Mouse (Mus musculus) E14TG2a.4 (cell line): ENCODE results near the gene Hagh.

Experiments used
- H3K27me3 ChIP-seq: 2 replicates; pipeline ENCODE4 v1.6.1; 2014; ENCODE audit warnings: low read length, control low read depth; ENCODE audit not compliant: insufficient read depth
- H3K36me3 ChIP-seq: 2 replicates; pipeline ENCODE4 v1.6.1; 2014; ENCODE audit warnings: low read length, control low read depth; ENCODE audit not compliant: insufficient read depth
- H3K4me1 ChIP-seq: replicated peaks from 2 replicates; pipeline ENCODE4 v1.6.1; 2014; ENCODE audit warnings: low read depth, low read length, control low read depth
- H3K4me3 ChIP-seq: replicated peaks from 2 replicates; pipeline ENCODE4 v1.5.1; 2014; ENCODE audit warnings: mild to moderate bottlenecking, low read length
- H3K9me3 ChIP-seq: 2 replicates; pipeline ENCODE4 v1.6.1; 2014; ENCODE audit warnings: low read length, control low read depth
- CTCF ChIP-seq: conservative IDR thresholded peaks from 2 replicates; pipeline ENCODE4 v1.5.1; 2014; ENCODE audit warnings: low read length
- NANOG ChIP-seq: IDR thresholded peaks from 2 replicates; pipeline ENCODE4 v1.6.1; 2014; ENCODE audit warnings: borderline replicate concordance, low read length, mixed read lengths
- POU5F1 ChIP-seq: IDR thresholded peaks from 2 replicates; pipeline ENCODE4 v1.6.1; 2014; ENCODE audit warnings: low read length, borderline replicate concordance

The Hagh gene

DNA sequence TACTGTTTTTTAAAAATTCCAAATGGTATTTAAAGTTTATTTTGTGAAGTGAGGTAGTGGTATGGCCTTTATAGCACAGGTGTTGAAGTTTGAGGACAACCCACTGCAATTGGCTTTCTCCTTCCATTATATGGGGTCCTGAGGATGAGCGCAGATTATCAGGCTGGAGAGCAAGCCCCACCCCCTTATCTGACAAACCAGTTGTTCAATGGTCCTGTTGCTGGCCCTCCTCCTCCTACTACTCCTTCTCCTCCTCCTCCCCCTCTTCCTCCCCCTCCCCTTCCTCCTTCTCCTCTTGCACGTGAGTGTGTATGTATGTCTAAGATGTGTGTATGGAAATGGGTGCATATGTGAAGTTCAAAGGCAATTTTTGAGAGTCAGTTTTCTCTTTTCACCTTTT lies 27.7 kb upstream of the Hagh start:
- no peak for TF ChIP-seq POU5F1
- no peak for TF ChIP-seq CTCF
- TF ChIP-seq NANOG, result no peak

DNA sequence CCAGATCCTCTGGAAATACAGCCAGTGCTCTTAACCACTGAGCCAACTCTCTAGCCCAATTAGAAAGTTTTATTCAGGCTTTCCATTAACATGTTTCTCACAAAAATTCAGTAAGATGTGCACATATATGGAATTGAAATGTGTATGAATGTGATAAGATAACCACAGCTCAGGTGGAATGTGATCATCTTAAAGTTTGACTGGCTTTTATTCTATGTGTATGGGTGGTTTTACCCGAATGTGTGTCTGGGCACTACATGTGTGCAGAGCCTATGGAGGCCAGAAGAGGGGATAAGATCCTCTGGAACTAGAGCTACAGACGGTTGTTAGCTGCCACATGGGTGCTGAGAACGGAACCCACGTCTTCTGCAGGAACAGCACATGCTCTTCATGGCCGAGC lies 24.7 kb upstream of the Hagh start:
- Histone ChIP-seq H3K4me3 (no peak overlapping the region), H3K27me3 (no peaks in the 10 kb centered on the region), H3K4me1 (peaks cover 13% of the 10 kb centered on the region), H3K36me3 (no peaks in the 10 kb centered on the region), H3K9me3 (no peaks in the 10 kb centered on the region)
- no peak for TF ChIP-seq POU5F1
- TF ChIP-seq CTCF, result no peak
- no peak for TF ChIP-seq NANOG

More for the DNA sequence above, 27.7 kb upstream of the Hagh start:
- no peaks in the 10 kb centered on the region for H3K36me3 ChIP-seq
- H3K9me3 ChIP-seq, result no peaks in the 10 kb centered on the region
- H3K4me1 ChIP-seq, result peaks cover 14% of the 10 kb centered on the region
- H3K4me3 ChIP-seq, result no peak overlapping the region
- no peaks in the 10 kb centered on the region for H3K27me3 ChIP-seq

DNA sequence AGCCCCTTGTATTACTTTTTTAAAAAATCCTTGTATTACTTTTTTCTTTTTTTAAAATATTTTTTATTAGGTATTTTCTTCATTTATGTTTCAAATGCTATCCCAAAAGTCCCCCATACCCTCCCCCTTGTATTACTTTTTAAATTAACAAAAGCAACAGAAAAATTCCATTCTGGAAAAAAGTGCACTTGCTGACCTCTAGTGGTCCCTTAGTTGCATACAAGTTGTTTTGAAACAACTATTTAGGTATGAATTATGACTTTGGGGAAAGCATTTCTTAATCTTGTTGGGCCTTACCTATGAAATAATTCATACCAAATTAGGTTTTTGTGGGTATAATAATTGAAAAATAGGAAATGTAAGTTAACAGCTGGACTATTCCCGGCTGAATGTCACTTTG lies 22.4 kb upstream of the Hagh start:
- Histone ChIP-seq H3K27me3 (no peaks in the 10 kb centered on the region), H3K4me1 (0 out of 2 replicates have a peak, but pooled peaks cover 3% of the 10 kb centered on the region), H3K36me3 (no peaks in the 10 kb centered on the region)

DNA sequence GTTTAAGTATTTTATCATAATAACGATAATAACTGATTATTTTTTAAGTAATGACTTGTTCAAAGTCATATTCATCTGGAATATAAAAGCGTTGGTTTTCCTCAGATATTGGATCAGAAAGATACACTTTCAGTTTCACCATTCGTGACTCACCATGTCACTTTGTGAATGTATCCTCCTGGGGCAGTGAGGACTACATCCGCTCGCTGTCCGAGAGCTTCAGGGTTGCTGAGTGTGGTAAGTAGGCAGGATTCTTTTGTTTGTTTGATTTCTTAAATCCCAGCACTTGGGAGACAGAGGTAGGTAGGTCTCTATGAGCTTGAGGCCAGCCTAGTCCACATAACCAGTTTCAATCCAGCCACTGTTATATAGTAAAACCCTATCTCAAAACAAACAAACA lies 21.8 kb upstream of the Hagh start:
- Histone ChIP-seq H3K27me3 (no peaks in the 10 kb centered on the region), H3K36me3 (no peaks in the 10 kb centered on the region), H3K9me3 (no peaks in the 10 kb centered on the region), H3K4me1 (0 out of 2 replicates have a peak, but pooled peaks cover 2% of the 10 kb centered on the region), H3K4me3 (no peak overlapping the region)
- no peak for TF ChIP-seq NANOG
- TF ChIP-seq POU5F1, result no peak
- no peak for TF ChIP-seq CTCF

More for the DNA sequence above, 22.4 kb upstream of the Hagh start:
- Histone ChIP-seq H3K4me3 (no peak overlapping the region), H3K9me3 (no peaks in the 10 kb centered on the region)
- no peak for TF ChIP-seq CTCF
- no peak for TF ChIP-seq POU5F1
- no peak for TF ChIP-seq NANOG

DNA sequence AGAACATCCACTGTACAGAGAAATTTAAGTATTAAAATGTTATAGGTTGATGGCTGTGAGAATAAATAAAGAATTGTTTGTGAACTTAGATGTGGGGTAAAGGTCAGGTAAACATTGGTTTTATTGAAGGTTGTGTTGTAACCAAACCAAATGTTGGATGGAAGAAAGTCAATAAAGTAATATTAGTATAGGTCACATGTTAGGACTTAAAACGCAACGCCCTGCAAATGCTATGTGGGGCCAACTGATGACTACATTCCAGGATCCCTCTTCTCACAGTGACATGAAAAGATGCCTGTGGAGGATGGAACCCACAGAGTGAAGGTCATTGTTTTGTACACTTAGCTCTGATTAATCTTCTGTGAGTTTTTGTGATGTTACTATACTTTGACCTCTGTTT lies 20.5 kb upstream of the Hagh start:
- Histone ChIP-seq H3K27me3 (no peaks in the 10 kb centered on the region), H3K4me3 (no peak overlapping the region), H3K36me3 (no peaks in the 10 kb centered on the region), H3K4me1 (no peaks in the 10 kb centered on the region), H3K9me3 (no peaks in the 10 kb centered on the region)
- TF ChIP-seq NANOG (no peak), CTCF (no peak)

DNA sequence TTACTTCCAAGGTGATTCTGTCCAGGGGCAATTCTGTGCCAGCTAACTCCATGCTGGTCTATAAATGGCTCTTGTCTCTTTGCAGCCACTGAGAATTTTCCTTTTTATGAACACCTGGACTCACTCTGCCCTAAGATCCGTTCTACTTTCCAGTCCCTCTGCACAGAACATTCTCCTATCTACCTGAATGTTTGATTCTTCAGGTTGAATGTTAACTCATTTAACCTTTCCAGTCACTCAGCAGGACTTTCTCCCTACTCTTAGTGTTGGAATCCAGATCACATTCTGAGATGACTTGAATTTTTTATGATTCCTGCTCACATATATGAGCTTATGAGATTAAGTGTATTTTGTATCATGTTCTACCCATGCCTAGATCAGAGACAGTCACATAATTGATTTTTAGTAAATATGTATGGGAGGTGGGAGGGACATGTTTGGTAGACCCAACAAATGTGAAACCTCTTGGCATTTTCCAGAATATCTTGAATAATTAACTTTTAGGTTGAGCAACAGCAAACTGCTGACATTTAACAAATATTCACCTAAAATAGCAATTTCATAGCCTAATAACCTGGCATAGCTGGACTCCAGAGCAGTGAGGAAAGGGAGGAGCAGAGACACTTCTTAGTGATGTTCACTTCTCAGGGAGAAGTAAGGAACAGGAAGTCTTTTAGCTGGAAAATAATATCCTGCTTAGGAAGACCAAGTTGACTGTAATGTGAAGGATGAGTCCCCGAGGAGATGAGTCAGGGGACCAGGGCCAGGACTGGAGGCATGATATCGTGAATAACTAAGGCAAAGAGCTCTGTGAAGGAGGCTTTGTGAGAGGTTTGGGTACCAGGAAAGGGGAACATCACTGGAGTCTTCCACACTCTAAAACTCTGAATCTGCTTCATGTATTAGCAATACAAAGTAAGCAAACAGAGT lies 18.3 kb upstream of the Hagh start:
- Histone ChIP-seq H3K4me1 (no peaks in the 10 kb centered on the region), H3K27me3 (no peaks in the 10 kb centered on the region), H3K4me3 (no peak overlapping the region), H3K9me3 (no peaks in the 10 kb centered on the region), H3K36me3 (no peaks in the 10 kb centered on the region)
- TF ChIP-seq POU5F1 (no peak), NANOG (no peak), CTCF (no peak)

DNA sequence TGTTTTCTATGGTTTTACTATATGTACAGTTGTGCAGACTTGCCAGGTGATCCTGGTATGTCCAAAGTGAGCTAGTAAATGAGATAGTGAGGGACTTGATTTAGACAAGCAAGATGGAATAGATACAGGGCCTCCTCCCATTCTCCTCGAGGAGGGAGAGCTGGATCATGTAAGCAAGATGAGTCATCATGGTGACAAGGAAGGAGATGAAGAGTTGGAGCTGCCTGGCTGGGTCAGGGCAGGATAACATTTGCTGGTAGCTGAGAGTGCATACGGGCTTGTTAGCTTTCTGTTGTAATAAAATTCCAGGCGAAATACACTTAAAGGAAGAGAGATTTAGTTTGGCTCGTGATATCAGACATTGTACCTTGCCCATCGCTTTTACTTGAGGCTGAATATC lies 398 bp downstream of the Hagh start:
- peaks cover 4% of the 10 kb centered on the region; the same call in 1 of the 2 replicates for H3K27me3 ChIP-seq
- H3K36me3 ChIP-seq, result no peaks in the 10 kb centered on the region
- peaks cover 14% of the 10 kb centered on the region for H3K4me1 ChIP-seq
- H3K4me3 ChIP-seq, result no peak overlapping the region
- no peaks in the 10 kb centered on the region for H3K9me3 ChIP-seq
- TF ChIP-seq CTCF, result no peak
- TF ChIP-seq NANOG, result no peak
- no peak for TF ChIP-seq POU5F1

DNA sequence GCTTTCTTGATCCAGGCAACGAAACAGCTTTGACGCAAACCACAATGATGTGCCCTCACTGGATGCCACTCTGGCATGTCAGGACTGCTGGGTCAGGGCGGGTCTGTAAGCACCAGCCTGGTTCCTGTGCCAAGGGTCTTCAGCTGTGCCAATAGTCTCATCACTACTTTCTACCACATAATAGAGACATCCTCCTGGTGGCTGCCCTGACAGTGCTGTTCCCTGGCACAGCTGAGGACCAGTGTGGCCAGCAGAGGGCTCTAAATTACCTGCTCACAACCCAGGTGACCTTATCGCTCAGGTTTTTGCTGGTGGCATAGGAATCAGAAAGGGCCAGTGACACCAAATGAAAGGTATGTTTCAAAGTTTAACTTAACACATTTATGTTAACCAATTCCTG lies 1.2 kb downstream of the Hagh start:
- no peak for TF ChIP-seq NANOG
- TF ChIP-seq POU5F1, result no peak
- TF ChIP-seq CTCF, result 0 out of 2 replicates have a peak, but pooled peaks have one; percentile 5
- no peaks in the 10 kb centered on the region for H3K36me3 ChIP-seq
- H3K4me1 ChIP-seq, result peaks cover 15% of the 10 kb centered on the region
- no peaks in the 10 kb centered on the region for H3K9me3 ChIP-seq
- H3K4me3 ChIP-seq, result no peak overlapping the region
- H3K27me3 ChIP-seq, result peaks cover 4% of the 10 kb centered on the region; the same call in 1 of the 2 replicates

DNA sequence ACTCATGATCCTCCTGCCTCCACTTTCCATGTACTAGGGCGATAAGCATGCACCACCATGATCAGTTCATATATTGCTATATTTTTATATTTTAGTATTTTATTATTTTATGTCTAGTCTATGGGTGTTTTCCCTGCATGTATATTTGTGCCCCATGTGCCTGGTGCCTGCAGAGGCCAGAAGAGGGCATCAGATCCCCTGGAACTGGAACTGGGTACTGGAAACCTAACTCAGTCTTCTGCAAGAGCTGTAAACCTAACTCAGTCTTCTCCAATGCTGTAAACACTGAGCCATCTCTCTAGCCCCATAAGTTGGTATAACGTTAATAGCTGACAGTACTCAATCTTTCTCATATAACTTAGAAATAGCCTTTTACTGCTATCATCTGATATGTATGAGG lies 2.7 kb downstream of the Hagh start:
- Histone ChIP-seq H3K9me3 (no peaks in the 10 kb centered on the region), H3K36me3 (peaks cover 8% of the 10 kb centered on the region; the same call in 1 of the 2 replicates), H3K4me3 (no peak overlapping the region), H3K4me1 (peaks cover 15% of the 10 kb centered on the region), H3K27me3 (peaks cover 4% of the 10 kb centered on the region; the same call in 1 of the 2 replicates)
- TF ChIP-seq POU5F1 (no peak), NANOG (no peak), CTCF (no peak)
